Mouse (Mus musculus) forebrain, embryonic 14.5 days (tissue): ENCODE measurements around the gene Usp18. TPM values are rescaled to one million over a fixed set of nuclear protein-coding genes. Genes with fewer than 3 reads are reported as not detected.
A peak's percentile ranks its signal among the peaks of the same experiment; 100 is the strongest.

Experiments
- ATAC-seq: fragments of 200-750 bp; cut with Nextera tagmentation; 2 replicates; pipeline ENCODE4 v1.8.0; 2017; ENCODE audit warnings: mild to moderate bottlenecking, moderate library complexity
- DNase-seq: peaks from one replicate; pipeline ENCODE4 v3.0.0-alpha.2; 2015; ENCODE audit warnings: low spot score
- H3K27ac ChIP-seq: fragments of 300-500 bp; sonication (generic); 2 replicates; pipeline ENCODE4 v1.5.1; 2014; ENCODE audit warnings: low read depth, mild to moderate bottlenecking, control low read depth, low read length, moderate library complexity
- H3K27me3 ChIP-seq: fragments of 300-500 bp; sonication (generic); replicated peaks from 2 replicates; pipeline ENCODE4 v1.6.1; 2014; ENCODE audit warnings: low read length, control low read depth, mixed read lengths; ENCODE audit not compliant: control insufficient read depth, insufficient read depth
- H3K36me3 ChIP-seq: fragments of 300-500 bp; sonication (generic); 2 replicates; pipeline ENCODE4 v1.6.1; 2014; ENCODE audit warnings: low read length, control low read depth; ENCODE audit not compliant: control insufficient read depth, insufficient read depth
- H3K4me1 ChIP-seq: fragments of 300-500 bp; sonication (generic); 2 replicates; pipeline ENCODE4 v1.6.1; 2014; ENCODE audit warnings: antibody characterized with exemption, low read length, control low read depth; ENCODE audit not compliant: control insufficient read depth, insufficient read depth
- H3K4me2 ChIP-seq: fragments of 300-500 bp; sonication (generic); 2 replicates; pipeline ENCODE4 v1.6.1; 2014; ENCODE audit warnings: mild to moderate bottlenecking, control low read depth, low read length
- H3K4me3 ChIP-seq: fragments of 300-500 bp; sonication (generic); 2 replicates; pipeline ENCODE4 v1.5.1; 2014; ENCODE audit warnings: low read depth, low read length, control low read depth
- H3K9ac ChIP-seq: fragments of 300-500 bp; sonication (generic); 2 replicates; pipeline ENCODE4 v1.6.1; 2014; ENCODE audit warnings: mild to moderate bottlenecking, low read length, control low read depth, moderate library complexity
- H3K9me3 ChIP-seq: fragments of 300-500 bp; sonication (generic); replicated peaks from 2 replicates; pipeline ENCODE4 v1.6.1; 2016; ENCODE audit warnings: low read length, control low read depth, mixed read lengths; ENCODE audit not compliant: control insufficient read depth
- WGBS: fragments of 180-500 bp; shearing (Covaris S2); extraction: QIAGEN DNeasy Blood & Tissue Kit; methylation state at CpG from one replicate; pipeline ENCODE4 v1.1.7; 2014; 5-methylcytosine and 5-hydroxymethylcytosine counted together
- polyA plus RNA-seq: library from polyadenylated mRNA; unstranded; fragments of >200 nt; fragmentation: Nextera tagmentation; extraction: Ambion mirVana; gene quantifications from 2 replicates; pipeline ENCODE4 v1.2.1, GENCODE M21; 2014

Usp18 gene
- 0.76 and 1.1 TPM in 2 replicates for polyA plus RNA-seq

DNA sequence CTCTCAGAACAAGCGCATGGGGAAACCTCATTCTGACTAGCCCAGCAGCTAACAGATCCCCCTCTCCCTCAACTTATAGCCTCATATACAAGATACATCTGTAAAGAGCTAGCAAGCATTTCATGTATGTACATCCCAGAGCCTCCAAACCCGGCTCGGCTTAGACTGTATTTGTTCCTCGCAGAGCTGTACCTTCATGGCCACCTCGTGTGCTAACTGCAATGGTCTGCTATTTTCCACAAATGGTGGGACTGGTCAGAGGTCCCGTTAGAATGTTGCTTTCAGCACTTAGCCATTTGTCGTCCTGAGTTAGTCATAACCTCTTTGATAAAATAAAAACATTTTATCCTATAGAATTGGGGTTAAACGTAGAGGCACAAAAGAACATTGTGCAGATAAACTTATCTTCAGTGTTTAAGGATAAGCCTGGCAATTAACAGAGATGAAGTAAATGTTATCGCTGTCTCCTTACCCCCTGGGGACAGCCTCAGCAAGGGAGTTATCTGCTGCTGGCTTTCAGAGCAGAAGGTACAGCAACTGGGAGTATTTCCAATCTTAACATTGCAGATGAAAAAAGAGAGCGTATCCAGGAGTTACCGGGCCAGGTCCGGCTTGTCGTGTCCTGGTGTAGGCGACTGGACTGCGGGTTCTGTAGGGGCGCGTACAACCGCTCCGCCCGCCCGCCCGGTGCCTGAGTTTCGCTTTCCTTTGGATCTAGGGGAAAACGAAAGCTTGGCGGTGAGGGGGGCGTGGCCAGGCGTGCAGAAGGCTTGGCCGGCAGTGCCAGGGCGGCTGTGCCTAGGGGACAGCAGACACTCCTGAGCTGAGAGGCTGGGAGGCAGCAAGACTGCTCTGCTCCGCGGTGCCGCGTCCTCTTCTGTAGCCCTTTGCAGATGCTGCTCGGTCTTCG, at the start of gene Usp18:
Gene Usp18 (plus strand): TSS at position 780 of the 910 bp plus-strand sequence.
- H3K27ac ChIP-seq, result no peak within 1 kb of the TSS
- ATAC-seq (peak; percentile 95), DNase-seq (peak; percentile 85)
- peak within 1 kb of the TSS; percentile 63 for H3K9ac ChIP-seq
- peak within 1 kb of the TSS; percentile 48 for H3K4me3 ChIP-seq
- H3K27me3 ChIP-seq, result no peaks in the 10 kb centered on the region
- no peaks in the 10 kb centered on the region for H3K9me3 ChIP-seq
- peaks cover 3% of the 10 kb centered on the region; the same call in 1 of the 2 replicates for H3K4me1 ChIP-seq
- no peaks in the 10 kb centered on the region for H3K36me3 ChIP-seq
- peak within 1 kb of the TSS; percentile 74 for H3K4me2 ChIP-seq
- WGBS, result 11% methylated on average over 34 of the region's 35 CpGs

DNA sequence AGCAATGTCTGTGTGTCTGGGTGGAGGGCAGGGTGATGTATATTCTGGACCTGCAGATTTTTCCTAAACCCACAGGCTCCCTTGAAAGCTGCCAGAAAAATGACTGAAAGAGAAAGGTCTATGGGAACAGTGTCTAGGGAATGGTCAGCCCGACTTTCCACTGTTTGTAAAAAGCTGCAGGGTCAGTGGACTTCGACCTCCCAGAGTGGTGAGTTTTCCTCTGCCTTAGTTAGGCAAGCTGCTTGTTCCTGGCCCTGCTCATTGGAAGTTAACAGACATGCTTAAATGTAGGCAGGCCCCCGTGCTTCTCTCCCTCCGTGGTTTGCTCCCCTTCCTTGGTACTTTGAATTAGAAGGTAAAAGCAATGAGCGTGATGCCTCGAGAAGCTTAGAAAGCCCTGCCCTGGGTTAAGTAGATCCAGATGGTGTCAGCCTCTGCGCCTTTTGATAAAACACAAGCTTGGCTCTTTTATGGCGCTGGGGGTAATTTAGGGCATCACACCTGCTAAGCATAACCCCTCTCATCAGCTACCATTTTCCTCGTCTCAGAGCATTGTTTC, 47.8 kb upstream of the Usp18 start:
- peaks cover 25% of the 10 kb centered on the region for H3K36me3 ChIP-seq
- 70% methylated on average over 9 of the region's 9 CpGs for WGBS
- H3K9me3 ChIP-seq, result no peaks in the 10 kb centered on the region
- no peak overlapping the region for H3K27ac ChIP-seq
- H3K4me3 ChIP-seq, result no peak overlapping the region
- H3K9ac ChIP-seq, result no peak overlapping the region
- ATAC-seq (no peak), DNase-seq (no peak)
- H3K27me3 ChIP-seq, result no peaks in the 10 kb centered on the region
- no peaks in the 10 kb centered on the region for H3K4me1 ChIP-seq
- H3K4me2 ChIP-seq, result no peak overlapping the region

GRCm38 (mm10) chr6:121200458-121200857, 45.2 kb upstream of the Usp18 start:
- Histone ChIP-seq H3K4me3 (no peak overlapping the region), H3K36me3 (peaks cover 9% of the 10 kb centered on the region; the same call in 1 of the 2 replicates), H3K9me3 (no peaks in the 10 kb centered on the region), H3K4me1 (no peaks in the 10 kb centered on the region), H3K9ac (no peak overlapping the region), H3K27me3 (no peaks in the 10 kb centered on the region), H3K4me2 (no peak overlapping the region), H3K27ac (no peak overlapping the region)
- DNase-seq, result no peak
- 97% methylated on average over 3 of the region's 4 CpGs for WGBS
- ATAC-seq, result no peak

GRCm38 (mm10) chr6:121202026-121202425, 43.7 kb upstream of the Usp18 start:
- Histone ChIP-seq H3K36me3 (0 out of 2 replicates have a peak, but pooled peaks cover 2% of the 10 kb centered on the region), H3K4me1 (no peaks in the 10 kb centered on the region), H3K27ac (no peak overlapping the region), H3K9ac (no peak overlapping the region), H3K9me3 (no peaks in the 10 kb centered on the region), H3K4me3 (no peak overlapping the region), H3K27me3 (no peaks in the 10 kb centered on the region), H3K4me2 (no peak overlapping the region)
- no peak for ATAC-seq
- WGBS, result 74% methylated on average over 5 of the region's 5 CpGs
- no peak for DNase-seq

- Histone ChIP-seq H3K9me3 (no peaks in the 10 kb centered on the region), H3K4me1 (peaks cover 12% of the 10 kb centered on the region), H3K4me3 (no peak overlapping the region), H3K27ac (no peak overlapping the region), H3K9ac (no peak overlapping the region), H3K36me3 (no peaks in the 10 kb centered on the region), H3K27me3 (peaks cover 9% of the 10 kb centered on the region; the same call in 1 of the 2 replicates), H3K4me2 (no peak overlapping the region)
- DNase-seq (no peak), ATAC-seq (no peak)
- WGBS, result 82% methylated on average over 5 of the region's 5 CpGs
These were observed 39.2 kb upstream of the Usp18 start for GRCm38 (mm10) chr6:121206481-121206880.

GRCm38 (mm10) chr6:121209584-121209983, 36.1 kb upstream of the Usp18 start:
- no peak overlapping the region for H3K9ac ChIP-seq
- peaks cover 14% of the 10 kb centered on the region for H3K4me1 ChIP-seq
- peaks cover 11% of the 10 kb centered on the region; the same call in 1 of the 2 replicates for H3K27me3 ChIP-seq
- H3K36me3 ChIP-seq, result no peaks in the 10 kb centered on the region
- WGBS, result 73% methylated on average over 2 of the region's 2 CpGs
- no peaks in the 10 kb centered on the region for H3K9me3 ChIP-seq
- no peak overlapping the region for H3K4me2 ChIP-seq
- no peak overlapping the region for H3K4me3 ChIP-seq
- ATAC-seq, result no peak
- no peak overlapping the region for H3K27ac ChIP-seq
- DNase-seq, result no peak

DNA sequence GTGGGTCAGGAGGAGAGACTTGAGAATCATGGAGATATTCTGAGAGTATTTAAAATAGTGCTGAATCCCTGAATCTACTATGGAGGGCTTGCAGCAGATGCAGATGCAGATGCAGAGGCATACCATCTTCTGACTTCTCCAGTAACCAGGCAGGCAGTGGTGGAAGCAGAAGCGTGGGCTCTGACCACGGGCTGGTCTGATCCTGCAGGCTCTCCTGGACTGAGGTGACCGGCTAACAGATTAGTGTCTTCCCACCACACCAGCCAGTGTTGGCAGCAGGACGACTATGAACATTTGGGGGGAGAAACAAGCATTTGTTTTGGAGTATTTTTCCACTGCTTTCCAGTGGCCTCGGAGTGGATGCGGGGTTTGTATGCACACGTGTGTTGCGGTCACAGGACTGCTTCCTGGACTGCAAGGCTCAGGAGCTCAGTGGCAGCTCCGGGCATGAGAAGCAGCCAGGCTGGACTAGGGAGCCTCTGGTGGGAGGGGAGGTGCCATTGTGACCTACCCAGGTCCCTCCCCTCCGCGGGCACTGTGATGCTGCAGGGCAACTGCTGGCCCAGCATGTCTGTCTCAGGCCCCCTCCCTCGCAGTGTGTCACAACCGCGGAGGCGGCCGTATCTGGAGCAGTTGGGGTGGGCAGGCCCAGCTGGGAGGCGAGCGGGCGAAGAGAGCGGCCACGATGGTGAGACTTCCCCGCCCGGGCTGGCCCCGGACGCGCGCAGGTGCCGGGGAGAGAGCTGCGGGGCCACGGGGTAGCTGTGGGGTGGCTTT, 35.4 kb upstream of the Usp18 start, which contains the start of gene Tuba8:
Gene Tuba8 (plus strand): TSS at position 548 of the 777 bp plus-strand sequence.
- peaks cover 14% of the 10 kb centered on the region for H3K4me1 ChIP-seq
- H3K27me3 ChIP-seq, result peaks cover 11% of the 10 kb centered on the region; the same call in 1 of the 2 replicates
- H3K9me3 ChIP-seq, result no peaks in the 10 kb centered on the region
- H3K4me3 ChIP-seq, result peak within 1 kb of the TSS; percentile 37
- 4% methylated on average over 30 of the region's 30 CpGs for WGBS
- no peaks in the 10 kb centered on the region for H3K36me3 ChIP-seq
- H3K27ac ChIP-seq, result no peak within 1 kb of the TSS
- DNase-seq, result peak; percentile 25
- H3K4me2 ChIP-seq, result peak within 1 kb of the TSS; percentile 86
- H3K9ac ChIP-seq, result peak within 1 kb of the TSS; percentile 59
- ATAC-seq, result peak; percentile 74

- H3K4me3 ChIP-seq, result peak overlapping the region; percentile 37
- H3K36me3 ChIP-seq, result no peaks in the 10 kb centered on the region
- peaks cover 11% of the 10 kb centered on the region; the same call in 1 of the 2 replicates for H3K27me3 ChIP-seq
- DNase-seq (peak; percentile 10), ATAC-seq (peak; percentile 13; the same call in 1 of the 2 replicates)
- peak overlapping the region; percentile 59 for H3K9ac ChIP-seq
- H3K4me2 ChIP-seq, result peak overlapping the region; percentile 86
- WGBS, result 2% methylated on average over 12 of the region's 12 CpGs
- H3K27ac ChIP-seq, result no peak overlapping the region
- H3K4me1 ChIP-seq, result peaks cover 14% of the 10 kb centered on the region
- no peaks in the 10 kb centered on the region for H3K9me3 ChIP-seq
These were observed 34.8 kb upstream of the Usp18 start for GRCm38 (mm10) chr6:121210926-121211289.
